Mouse (Mus musculus) layer of hippocampus, adult 11-12 months (tissue): ENCODE data around the gene Kcnv2.

Source experiments
- DNase-seq: peaks from one replicate; pipeline ENCODE4 v3.0.0; 2022; ENCODE audit warnings: low spot score

The Kcnv2 gene

GRCm38 (mm10) chr19:27364521-27364931, 42.1 kb downstream of the Kcnv2 start:
- DNase-seq = no peak

- DNase-seq = no peak
Observed at GRCm38 (mm10) chr19:27366113-27366746, 43.8 kb downstream of the Kcnv2 start.

- DNase-seq = no peak
Observed at GRCm38 (mm10) chr19:27369461-27370135, 47.2 kb downstream of the Kcnv2 start.

GRCm38 (mm10) chr19:27370174-27370573, 47.8 kb downstream of the Kcnv2 start:
- no peak for DNase-seq

- no peak for DNase-seq
Observed at GRCm38 (mm10) chr19:27370784-27371183, 48.4 kb downstream of the Kcnv2 start.

GRCm38 (mm10) chr19:27379712-27380401, 57.5 kb downstream of the Kcnv2 start:
- no peak for DNase-seq

- no peak for DNase-seq
Observed at GRCm38 (mm10) chr19:27382131-27382530, 59.7 kb downstream of the Kcnv2 start.

- DNase-seq = no peak
Observed at GRCm38 (mm10) chr19:27383266-27383665, 60.9 kb downstream of the Kcnv2 start.

- no peak for DNase-seq
Observed at GRCm38 (mm10) chr19:27385304-27385703, 62.9 kb downstream of the Kcnv2 start.
